Mouse (Mus musculus): ENCODE measurements around the gene Epb41.
A peak's percentile ranks its signal among the peaks of the same experiment; 100 is the strongest.

Epb41 gene

DNA sequence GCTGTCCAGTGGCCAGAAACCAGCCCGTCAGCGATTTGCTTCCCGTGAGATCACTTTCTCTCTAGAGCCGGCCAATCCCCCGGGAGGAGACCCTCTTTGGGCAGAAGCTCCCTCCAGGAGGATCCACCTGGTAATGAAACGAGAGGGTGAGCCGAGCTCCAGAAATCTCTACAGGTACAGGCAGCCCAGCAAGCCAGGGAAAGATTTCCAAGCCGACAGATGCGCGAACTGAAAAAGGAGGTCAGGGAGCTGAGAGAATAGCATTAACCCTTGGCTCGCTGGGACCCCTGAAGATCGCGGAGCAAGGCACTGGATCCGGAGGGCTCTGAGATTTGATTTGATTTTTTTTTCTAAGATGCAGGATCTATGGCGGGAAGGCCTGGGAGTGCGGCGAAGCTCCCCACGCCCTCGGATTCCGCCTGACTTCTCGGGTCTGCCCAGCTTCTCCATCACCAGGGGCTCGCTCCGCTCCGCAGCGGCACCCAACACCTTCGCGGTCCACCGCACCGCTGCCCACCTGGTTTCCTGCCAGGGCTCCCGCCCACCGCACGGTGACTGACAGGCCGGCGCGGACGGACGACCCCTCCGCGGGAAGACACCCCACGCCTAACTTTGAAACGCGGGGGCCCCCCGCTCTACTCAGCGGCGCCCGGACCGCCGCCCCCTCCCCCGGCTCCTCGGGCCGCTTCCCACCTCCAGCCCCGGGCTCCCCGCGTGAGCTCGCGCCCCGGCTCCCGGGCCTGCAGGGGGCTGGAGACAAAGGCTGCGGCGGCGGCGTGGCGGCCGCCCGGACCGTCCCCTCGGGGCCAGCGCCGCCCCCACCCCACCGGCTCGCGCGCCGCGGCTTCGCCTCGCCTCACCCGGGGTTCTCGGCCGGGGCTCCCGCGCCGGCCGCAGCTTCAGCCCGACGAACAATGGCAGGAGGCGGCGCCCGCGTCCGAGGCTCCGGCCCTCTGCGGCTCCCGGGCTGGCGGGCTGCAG lies 26.8 kb downstream of the Epb41 start:
- no peak for DNase-seq (ENCODE audit: low read depth, low spot score)

DNA sequence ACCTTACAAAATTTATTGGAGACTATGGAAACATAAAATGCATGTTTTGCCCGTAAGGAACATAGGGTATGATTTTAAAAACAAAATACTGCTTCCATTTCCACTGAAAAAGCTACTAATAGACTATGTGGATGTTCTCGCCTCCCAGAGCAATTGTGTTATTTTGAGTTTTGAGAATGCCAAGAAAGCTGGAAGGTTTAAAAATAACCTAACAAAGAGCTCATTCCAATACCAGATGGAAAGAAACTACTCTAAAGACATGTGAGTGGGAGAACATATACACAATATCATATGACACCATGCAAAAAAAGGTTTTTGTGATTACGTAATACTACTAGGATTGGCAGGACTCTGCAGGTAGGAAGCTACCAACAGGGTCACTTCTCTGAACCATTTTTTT lies 31.4 kb downstream of the Epb41 start:
- DNase-seq (ENCODE audit: low read depth, low spot score) = peak; percentile 50

DNA sequence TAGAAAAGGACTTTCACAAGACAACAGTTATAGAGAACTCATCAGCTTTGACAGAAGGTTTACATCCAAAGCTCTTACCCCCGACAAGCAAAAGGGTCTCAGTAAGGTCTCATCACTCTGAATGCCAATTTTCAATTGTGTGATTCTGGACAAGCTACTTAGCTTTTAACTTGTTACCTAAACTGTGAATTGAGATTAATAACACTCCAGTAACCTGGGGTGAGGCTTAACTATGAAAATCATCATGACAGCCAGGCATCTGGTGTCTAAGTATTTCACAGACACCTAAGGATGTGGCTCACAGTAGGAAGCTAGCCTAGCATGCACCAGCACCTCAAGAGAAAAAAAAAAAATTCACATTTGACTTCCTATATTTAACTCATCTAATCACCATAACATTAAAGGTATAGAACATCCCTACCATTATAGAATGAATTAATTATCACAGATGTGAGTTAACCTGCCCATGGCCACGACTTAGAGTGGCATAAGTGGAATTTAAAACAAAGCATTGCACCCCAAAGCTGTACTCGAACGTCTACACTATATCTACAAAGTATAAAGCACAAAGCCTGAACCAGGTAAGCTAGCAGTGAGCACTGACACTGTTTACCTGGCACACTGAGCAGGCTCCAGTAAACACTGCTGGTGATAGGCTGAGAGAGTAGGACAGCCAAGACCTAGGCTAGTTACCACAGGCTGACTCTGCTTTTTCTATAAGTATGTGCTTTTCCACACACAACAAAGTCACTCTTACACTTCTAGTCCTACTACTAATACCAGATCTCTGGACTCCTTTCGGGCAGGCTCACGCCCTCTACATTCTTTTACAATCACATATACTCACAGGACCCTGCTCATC lies 33.4 kb downstream of the Epb41 start:
- DNase-seq (ENCODE audit: low read depth, low spot score) = no peak

DNA sequence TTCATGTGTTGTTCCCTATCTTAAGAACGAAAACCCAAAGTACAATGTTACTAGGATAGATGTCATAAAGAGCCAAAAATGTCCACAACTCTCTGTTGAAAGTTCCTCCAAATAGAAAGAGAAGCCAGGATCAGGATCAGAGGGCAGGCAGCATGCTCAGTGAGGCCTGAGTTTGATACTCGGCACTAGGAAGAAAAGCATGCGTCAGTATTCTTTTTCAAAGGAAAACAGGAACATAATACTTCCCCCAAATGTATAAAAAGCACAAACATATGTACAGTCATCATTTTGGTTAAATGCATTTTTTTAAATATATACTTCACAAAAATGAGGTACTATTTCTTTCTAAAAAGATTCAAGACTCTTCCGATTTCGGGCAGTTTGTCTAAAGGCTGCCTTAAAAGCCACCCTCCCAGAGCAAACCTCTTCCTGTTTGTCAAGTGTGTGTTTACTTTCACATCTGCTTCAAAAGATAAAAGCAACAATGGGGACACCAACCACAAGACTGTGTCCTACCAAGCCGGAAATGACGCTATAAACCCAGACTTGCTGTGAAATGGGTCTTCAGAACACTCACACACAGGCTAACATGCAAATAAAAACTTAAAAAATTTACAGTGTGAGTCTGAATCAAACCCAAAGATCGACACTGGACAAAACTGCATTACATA lies 35.0 kb downstream of the Epb41 start:
- no peak for DNase-seq (ENCODE audit: low read depth, low spot score)

DNA sequence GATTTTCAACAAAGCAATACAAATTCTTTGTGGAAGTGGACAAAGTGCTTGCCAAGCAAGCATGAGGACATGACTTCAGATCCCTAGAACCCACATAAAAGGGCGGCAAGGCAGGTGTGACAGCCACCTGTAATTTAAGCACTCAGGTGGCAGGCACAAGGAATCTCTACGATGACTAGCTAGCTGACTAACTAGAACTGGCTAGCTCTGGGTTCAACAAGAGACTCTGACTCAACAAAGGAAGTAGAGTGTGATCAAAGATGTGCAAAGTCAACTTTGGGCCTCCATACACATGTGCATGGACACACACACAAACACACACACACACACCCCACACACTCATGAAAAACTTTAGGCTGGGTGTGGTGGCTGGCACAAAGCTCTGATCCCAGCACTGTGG lies 35.6 kb downstream of the Epb41 start:
- DNase-seq (ENCODE audit: low read depth, low spot score) = no peak

DNA sequence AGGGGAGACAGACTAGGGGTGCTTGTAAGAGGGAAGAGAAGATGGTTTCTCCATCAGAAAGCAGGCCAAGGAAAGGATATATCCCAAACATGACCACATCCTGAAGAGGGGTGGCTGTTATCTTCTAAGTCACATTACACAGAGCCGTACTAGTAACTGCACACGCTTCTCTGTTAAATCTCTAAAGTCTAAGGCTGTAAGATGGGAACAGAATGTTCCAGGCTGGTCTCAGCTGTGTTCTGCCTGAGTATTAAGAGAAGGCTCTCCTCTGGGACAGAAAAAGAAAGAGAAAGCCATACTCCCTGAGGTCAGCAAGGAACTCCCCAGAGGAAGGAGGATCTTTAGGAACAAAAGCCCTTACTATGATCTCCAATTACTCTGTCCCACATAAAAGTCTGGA lies 36.3 kb downstream of the Epb41 start:
- DNase-seq (ENCODE audit: low read depth, low spot score) = no peak

DNA sequence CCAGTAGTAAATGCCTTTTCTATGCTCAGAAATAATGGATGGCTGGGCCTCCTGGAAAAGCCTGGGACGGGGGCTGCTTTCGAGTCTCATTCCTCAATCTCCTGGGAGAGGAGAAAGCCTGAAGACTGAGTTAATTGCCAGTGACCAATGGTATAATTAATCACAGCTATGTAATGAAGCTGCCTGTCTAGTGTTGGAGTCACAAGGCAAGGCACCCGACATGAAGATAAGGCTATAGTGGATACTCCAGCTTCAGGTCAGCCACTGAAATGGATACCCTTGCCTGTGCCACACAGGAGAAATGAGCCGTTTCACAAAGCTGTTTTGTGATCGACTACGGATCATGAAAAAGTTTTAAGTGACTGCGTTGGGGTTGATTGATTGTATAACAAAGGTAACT lies 37.1 kb downstream of the Epb41 start:
- no peak for DNase-seq (ENCODE audit: low read depth, low spot score)

DNA sequence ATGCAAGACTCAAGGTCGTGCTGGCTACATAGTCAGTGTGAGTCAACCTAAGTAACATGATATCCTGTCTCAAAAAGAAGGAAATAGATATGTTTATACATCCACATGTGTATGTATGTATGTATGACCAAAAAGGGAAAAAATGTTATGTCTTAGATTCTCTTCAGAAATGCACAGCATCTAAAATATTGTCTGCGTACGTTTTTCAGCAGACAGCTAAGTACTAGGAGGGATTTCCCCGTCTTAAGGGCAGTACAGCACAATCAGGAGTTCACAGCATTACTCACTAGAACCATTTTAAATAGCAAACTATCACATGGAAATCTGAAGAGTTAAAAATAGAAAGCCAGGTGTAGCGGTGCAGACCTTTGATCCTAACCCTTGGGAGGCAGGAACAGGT lies 38.0 kb downstream of the Epb41 start:
- DNase-seq (ENCODE audit: low read depth, low spot score) = no peak

DNA sequence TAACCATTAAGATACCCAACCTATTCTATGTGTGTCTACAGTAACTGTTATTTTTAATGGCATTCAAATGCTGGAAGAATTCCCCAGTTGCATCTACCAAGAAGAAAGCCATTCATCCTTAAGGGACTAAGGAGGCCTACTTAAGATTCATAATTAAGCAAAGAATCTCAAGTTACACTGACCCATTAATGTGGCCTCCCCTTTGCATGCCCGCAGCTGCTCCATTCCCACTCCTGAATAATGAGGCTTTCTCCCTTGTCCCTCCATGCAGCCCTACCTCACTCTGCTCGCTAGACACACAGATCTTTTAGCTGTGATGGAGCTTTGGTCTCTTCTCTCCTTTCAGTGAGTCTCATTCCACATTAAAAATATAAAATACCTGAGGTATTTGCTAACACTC lies 40.9 kb downstream of the Epb41 start:
- no peak for DNase-seq (ENCODE audit: low read depth, low spot score)

DNA sequence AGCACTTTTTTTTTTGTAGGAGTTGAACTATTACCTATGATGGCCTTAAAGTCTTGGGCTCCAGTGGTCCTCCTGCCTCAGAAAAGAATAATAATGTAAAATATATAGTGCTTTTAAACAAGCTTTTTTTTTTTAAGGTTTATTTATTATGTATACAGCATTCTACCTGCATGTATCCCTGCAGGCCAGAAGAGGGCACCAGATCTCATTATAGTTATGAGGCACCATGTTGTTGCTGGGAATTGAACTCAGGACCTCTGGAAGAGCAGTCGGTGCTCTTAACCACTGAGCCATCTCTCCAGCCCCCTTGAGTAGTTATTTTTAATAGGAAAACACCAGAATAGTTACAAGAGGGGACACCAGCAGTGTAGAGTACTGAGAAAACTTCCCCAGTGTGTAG lies 41.9 kb downstream of the Epb41 start:
- no peak for DNase-seq (ENCODE audit: low read depth, low spot score)

DNA sequence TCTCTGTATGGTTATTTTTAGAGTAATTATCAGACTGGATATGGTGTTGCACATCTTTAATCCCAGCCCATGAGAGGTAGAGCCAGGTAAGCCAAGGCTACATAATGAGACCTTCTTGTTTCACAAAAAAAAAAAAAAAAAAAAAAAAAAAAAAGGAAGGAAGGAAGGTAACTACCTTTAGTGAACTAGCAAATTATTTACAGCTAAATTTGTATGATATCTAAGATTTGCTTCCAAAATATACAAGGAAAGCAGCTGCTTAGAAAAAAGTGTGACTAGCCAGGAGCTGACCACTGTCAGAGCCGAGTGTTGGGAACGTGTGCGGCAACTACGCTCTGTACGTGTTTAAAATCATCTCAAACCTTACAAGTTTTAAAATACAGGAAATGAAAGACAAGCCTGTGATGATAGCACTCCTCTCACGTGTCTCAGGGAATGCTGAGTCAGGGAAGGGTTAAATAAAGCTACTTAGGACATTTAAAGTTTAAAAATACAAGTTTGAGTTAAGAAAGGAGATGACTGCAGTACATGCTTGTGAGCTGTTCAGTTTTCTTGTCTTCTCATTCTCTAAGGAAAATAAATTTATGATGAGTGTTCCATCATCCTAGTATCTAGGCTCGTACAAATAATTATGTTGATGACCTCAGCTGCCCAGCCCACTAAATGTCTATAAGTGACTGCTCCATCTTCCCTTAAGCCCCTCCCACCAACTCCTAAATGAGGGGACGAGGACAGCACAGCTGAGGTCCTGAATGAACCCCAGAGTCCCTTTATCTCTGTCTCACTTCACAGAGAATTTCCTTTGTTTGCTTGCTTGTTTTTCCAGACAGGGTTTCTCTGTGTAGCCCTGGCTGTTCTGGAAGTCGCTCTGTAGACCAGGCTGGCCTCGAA lies 45.0 kb downstream of the Epb41 start:
- no peak for DNase-seq (ENCODE audit: low read depth, low spot score)

DNA sequence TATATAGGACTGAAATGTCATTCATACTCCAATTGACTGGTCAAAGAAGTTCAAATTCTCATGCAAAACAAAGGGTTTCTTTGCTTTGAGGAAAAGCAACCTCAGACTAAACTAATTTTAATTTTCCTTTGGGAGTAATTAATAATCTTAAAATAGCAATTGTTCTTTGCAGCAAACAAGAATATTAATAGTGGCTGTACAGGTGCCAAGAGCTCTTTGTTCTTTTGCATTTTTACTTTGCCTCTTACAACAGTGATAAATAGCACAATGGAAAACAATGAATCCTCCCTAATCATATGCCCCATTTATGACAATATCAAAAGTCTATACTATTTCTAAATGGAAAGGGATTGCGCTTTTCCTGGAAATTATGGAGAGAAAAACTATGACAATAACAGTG lies 47.3 kb downstream of the Epb41 start:
- DNase-seq (ENCODE audit: low read depth, low spot score) = no peak

DNA sequence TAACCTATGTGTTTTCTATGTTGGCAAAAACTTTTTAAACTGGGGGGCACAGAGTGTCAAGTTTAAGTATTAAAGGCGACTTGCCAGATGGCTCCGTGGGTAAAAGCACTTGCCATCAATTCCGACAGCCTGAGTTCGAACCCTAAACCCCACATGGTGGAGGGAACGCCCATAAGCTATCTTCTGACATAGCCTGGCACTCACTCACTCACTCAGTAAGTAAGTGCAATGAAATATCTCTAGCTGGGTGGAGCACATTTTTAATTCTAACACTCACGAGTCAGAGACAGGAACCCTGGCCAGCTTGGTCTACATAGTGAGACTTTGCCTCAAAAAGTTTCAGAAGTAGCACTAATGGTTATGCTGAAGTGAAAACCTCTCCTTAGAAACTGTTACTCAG lies 48.0 kb downstream of the Epb41 start:
- no peak for DNase-seq (ENCODE audit: low read depth, low spot score)

DNA sequence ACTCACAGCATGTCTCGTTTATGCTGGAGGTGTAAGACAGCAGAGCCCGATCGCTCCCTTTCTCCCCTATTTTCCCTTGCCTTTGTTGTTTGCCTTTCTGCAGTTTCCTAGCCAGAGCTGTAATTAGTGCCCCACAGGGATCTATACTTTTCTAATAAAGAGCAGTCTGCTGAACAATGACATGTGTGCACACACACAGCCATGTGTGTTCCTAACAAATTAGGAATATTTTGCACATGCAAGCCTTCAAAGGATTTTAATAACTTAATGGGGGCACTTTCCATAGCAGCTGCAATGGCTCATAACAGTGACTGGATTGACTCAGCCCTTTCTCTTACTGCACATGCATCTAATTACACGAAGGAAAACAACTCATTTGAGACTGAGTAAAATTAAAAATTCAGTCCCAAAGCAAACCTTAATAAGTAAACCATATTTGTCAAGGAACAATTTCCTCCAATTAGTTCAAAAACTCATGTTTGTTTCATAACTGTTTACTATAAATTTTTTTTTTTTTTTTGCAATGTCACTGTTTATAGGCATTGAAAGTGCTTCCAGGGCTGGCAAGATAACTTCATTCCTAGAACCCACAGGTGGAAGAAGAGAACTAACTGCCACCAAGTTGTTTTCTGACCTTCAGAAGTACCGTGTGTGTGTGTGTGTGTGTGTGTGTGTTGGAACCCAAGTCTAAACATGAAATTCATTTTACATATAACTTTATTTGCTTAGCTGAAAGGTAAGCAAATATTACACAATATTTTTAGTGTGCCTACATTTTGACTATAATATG lies 49.2 kb downstream of the Epb41 start:
- no peak for DNase-seq (ENCODE audit: low read depth, low spot score)

DNA sequence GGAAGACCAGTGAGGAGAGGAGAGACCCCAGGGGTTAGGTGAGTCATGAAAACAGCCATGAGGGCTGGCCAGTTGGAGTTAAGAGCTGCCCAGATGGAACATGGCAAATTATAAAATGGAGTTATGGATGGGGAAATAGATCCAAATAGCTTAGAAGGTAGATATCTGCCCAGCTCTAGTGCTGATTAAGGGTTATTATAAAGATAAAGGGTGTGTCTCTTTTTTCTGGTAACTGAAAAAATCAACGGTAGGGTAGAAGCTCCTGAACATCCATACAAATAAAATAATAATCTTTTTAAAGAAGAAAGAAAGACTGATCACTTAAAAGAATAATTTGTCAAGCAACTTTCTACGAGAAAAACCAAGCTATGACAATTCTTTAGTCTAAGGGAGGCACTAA lies 49.9 kb downstream of the Epb41 start:
- no peak for DNase-seq (ENCODE audit: low read depth, low spot score)

DNA sequence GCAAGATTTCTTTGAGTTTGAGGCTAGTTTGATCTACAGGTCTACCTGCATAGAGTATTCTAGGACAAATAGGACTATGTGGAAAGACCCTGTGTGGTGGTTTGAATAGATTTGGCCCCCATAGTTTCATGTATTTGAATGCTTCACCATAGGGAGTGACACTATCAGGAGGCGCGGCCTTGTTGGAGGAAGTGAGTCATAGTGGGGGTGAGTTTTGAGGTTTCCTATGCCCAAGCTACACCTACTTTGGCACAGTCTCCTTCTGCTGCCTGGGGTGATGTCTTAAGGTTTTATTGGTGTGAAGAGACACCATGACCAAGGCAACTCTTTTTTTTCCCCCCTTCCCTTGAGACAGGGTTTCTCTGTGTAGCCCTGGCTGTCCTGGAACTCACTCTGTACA lies 51.3 kb downstream of the Epb41 start:
- no peak for DNase-seq (ENCODE audit: low read depth, low spot score)

DNA sequence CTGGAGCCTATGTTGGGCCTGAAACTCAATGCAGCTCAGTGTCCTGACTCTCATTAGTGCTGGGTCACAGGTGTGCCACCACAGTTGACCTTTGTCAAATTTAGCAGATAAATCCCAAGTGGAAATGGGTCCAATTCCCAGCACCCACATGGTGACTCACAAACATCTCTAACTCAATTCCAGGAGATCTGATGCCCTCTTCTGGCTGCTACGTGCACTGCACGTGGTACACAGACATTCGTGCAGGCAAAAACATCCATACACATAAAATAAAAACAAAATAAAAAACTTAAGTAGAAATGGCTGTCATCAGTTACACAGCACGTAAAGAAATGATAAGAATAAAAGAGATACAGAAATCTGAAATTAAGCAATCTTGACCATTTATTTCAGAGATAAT lies 52.5 kb downstream of the Epb41 start:
- no peak for DNase-seq (ENCODE audit: low read depth, low spot score)

DNA sequence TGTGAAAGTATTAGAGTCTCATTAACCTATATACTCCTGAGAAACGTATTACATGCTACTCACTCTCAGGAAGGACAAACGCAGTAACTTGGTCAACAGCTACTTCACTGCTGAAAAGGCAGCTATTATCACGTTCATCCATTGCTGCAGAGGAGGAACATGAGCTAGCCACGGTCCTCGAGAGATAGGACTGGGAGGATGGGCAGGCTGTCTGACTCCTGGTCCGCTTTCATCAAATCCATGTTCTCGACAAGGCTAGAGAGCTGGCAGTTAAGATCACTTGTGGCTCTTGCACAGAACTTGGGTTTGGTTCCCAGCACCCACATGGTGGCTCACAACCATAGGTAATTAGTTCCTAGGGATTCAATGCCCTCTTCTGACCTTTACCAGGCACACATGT lies 53.2 kb downstream of the Epb41 start:
- no peak for DNase-seq (ENCODE audit: low read depth, low spot score)

DNA sequence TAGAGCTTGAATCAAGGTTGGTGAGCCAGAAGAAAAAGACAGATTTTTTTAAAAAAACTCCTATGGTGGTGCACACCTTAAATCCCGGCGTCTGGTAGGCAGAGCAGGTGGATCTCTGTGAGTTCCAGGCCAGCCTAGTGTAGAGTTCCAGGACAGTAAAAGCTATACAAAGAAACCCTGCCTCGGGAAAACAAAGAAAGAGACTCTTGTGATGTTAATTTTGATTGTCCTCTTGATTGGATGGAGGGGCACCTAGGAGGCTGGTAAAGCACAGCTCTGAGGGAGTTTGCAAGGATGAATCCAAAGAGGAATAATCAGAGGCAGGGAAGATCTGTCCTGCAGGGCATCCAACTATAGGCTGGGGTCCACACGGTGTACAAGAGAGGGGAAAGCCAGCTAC lies 56.6 kb downstream of the Epb41 start:
- no peak for DNase-seq (ENCODE audit: low read depth, low spot score)

DNA sequence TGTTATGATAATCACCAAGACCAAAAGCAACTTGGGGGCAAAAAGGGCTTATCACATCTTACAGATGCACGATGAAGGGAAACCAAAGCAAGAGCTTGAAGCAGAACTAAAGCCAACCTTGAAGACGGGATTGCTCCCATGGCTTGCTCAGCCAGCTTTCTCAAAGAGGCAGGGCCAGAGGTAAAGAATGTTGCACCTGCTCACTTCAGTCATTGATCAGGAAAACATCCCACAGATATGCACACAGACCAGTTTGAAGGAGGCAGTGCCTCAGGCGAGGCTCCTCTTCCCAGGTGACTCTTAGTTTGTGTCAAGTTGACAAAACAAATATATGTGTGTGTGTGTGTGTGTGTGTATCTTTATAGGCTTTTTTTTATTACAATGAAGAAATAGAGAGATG lies 59.7 kb downstream of the Epb41 start:
- no peak for DNase-seq (ENCODE audit: low read depth, low spot score)

Measured in telencephalon, adult 2 months (tissue).